8 mouse cellular contexts compared by ENCODE assay signal in the genomic region with DNA sequence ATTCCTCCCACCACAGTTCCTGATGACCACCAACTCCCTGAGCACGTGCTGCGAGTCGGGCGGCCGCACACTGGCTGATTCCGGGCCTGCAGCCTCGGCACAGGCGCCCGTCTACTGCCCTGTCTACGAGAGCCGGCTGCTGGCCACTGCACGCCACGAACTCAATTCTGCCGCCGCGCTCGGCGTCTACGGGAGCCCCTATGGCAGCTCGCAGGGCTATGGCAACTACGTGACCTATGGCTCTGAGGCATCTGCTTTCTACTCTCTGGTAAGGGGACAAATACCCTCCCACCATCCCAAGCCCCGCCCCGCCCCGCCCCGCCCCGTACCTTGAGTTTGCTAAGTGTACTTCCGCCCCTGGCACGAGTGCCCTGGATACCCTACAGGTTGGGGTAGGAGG. TPM values are rescaled to one million over a fixed set of nuclear protein-coding genes. Genes with fewer than 3 reads are reported as not detected.
DNase-seq lines count a peak whose midpoint lies in the region; ATAC-seq and TF ChIP-seq lines count a peak whose summit lies in the region.

No protein-coding gene starts in this region.

- H3K4me3 ChIP-seq in E14TG2a.4 (replicated peaks; ENCODE audit: low read length): peak overlapping the region; percentile 61
- H3K4me3 ChIP-seq in hindbrain, embryonic 14.5 days (replicated peaks; ENCODE audit: low read length): 0 out of 2 replicates have a peak overlapping the region, but pooled peaks have one; percentile 3
- no peak overlapping the region for H3K4me3 ChIP-seq in liver, embryonic 16.5 days (ENCODE audit: low read depth, low read length)

- peaks cover 6% of the 10 kb centered on the region; the same call in 1 of the 2 replicates for H3K9me3 ChIP-seq in E14TG2a.4 (ENCODE audit: low read length)
- H3K9me3 ChIP-seq in hindbrain, embryonic 14.5 days (ENCODE audit: control insufficient read depth, low read length): no peaks in the 10 kb centered on the region
- H3K9me3 ChIP-seq in liver, embryonic 16.5 days (replicated peaks; ENCODE audit: control insufficient read depth, low read length): no peaks in the 10 kb centered on the region

- ATAC-seq in hindbrain, embryonic 14.5 days (ENCODE audit: low FRiP score): peak; percentile 18; the same call in 1 of the 2 replicates
- no peak for ATAC-seq in liver, embryonic 16.5 days (ENCODE audit: low read depth)

- H3K36me3 ChIP-seq in E14TG2a.4 (ENCODE audit: insufficient read depth, low read length): no peaks in the 10 kb centered on the region
- no peaks in the 10 kb centered on the region for H3K36me3 ChIP-seq in hindbrain, embryonic 14.5 days (replicated peaks; ENCODE audit: control insufficient read depth, insufficient read depth)
- no peaks in the 10 kb centered on the region for H3K36me3 ChIP-seq in liver, embryonic 16.5 days (ENCODE audit: control insufficient read depth, insufficient read depth)

- no peak overlapping the region for H3K27ac ChIP-seq in hindbrain, embryonic 14.5 days
- no peak overlapping the region for H3K27ac ChIP-seq in liver, embryonic 16.5 days (ENCODE audit: low read length)

- H3K4me2 ChIP-seq in hindbrain, embryonic 14.5 days (replicated peaks): peak overlapping the region; percentile 37
- H3K4me2 ChIP-seq in liver, embryonic 16.5 days (ENCODE audit: low read depth, low read length): 0 out of 2 replicates have a peak overlapping the region, but pooled peaks have one; percentile 17

- WGBS in hindbrain, embryonic 14.5 days: 2% methylated on average over 28 of the region's 28 CpGs
- WGBS in liver, embryonic 16.5 days (ENCODE audit: insufficient replicate concordance): 3% methylated on average over 28 of the region's 28 CpGs

- TF ChIP-seq CTCF in E14TG2a.4 (conservative IDR thresholded peaks at IDR 0.05; ENCODE audit: low read length): no peak

- DNase-seq in embryo, embryonic 10 days (ENCODE audit: low spot score): peak; percentile 64
- no peak for DNase-seq in hindbrain, embryonic 14.5 days (ENCODE audit: low spot score)
- DNase-seq in layer of hippocampus, postnatal 36 days: no peak
- no peak for DNase-seq in left cerebral cortex, adult 9 months (ENCODE audit: low spot score in 2 of 2)
- no peak for DNase-seq in right cerebral cortex, postnatal 14 days
- no peak for DNase-seq in urinary bladder, adult 18-20 months (ENCODE audit: low spot score in 2 of 2)

- H3K9ac ChIP-seq in hindbrain, embryonic 14.5 days: 0 out of 2 replicates have a peak overlapping the region, but pooled peaks have one; percentile 17
- no peak overlapping the region for H3K9ac ChIP-seq in liver, embryonic 16.5 days (ENCODE audit: low read depth, low read length)

- peaks cover 97% of the 10 kb centered on the region for H3K27me3 ChIP-seq in E14TG2a.4 (ENCODE audit: insufficient read depth, low read length)
- peaks cover 99% of the 10 kb centered on the region for H3K27me3 ChIP-seq in hindbrain, embryonic 14.5 days (ENCODE audit: control insufficient read depth, insufficient read depth, low read length)
- peaks cover 99% of the 10 kb centered on the region for H3K27me3 ChIP-seq in liver, embryonic 16.5 days (ENCODE audit: control insufficient read depth, insufficient read depth, low read depth, low read length)

- H3K4me1 ChIP-seq in E14TG2a.4 (replicated peaks; ENCODE audit: low read depth, low read length): peaks cover 69% of the 10 kb centered on the region
- peaks cover 24% of the 10 kb centered on the region for H3K4me1 ChIP-seq in hindbrain, embryonic 14.5 days (replicated peaks; ENCODE audit: control insufficient read depth, insufficient read depth, low read length)
- H3K4me1 ChIP-seq in liver, embryonic 16.5 days (ENCODE audit: control insufficient read depth, low read depth, low read length): no peaks in the 10 kb centered on the region

RNA-seq across cellular contexts. Expression of gene Irx4, which starts 5.2 kb away (rescaled TPM):
- 3.9 and 4.2 TPM in 2 replicates for polyA plus RNA-seq in hindbrain, embryonic 14.5 days (2014; fragmentation: Nextera tagmentation; extraction: Ambion mirVana)
- not detected in 2 replicates for polyA plus RNA-seq in liver, embryonic 16.5 days (2015; fragmentation: Nextera tagmentation; extraction: Ambion mirVana)
- total RNA-seq in layer of hippocampus, postnatal 36 days (2021): not detected
